Mouse (Mus musculus): ENCODE measurements around the gene Ubxn1. TPM values are rescaled to one million over a fixed set of nuclear protein-coding genes. Genes with fewer than 3 reads are reported as not detected.
A peak's percentile ranks its signal among the peaks of the same experiment; 100 is the strongest.

The Ubxn1 gene
- polyA plus RNA-seq (2012; rRNA removed) (32.0 and 61.2 TPM in 2 replicates), polyA plus RNA-seq (2014; fragmentation: Nextera tagmentation; extraction: Ambion mirVana) (87.3 and 92.4 TPM in 2 replicates)

DNA sequence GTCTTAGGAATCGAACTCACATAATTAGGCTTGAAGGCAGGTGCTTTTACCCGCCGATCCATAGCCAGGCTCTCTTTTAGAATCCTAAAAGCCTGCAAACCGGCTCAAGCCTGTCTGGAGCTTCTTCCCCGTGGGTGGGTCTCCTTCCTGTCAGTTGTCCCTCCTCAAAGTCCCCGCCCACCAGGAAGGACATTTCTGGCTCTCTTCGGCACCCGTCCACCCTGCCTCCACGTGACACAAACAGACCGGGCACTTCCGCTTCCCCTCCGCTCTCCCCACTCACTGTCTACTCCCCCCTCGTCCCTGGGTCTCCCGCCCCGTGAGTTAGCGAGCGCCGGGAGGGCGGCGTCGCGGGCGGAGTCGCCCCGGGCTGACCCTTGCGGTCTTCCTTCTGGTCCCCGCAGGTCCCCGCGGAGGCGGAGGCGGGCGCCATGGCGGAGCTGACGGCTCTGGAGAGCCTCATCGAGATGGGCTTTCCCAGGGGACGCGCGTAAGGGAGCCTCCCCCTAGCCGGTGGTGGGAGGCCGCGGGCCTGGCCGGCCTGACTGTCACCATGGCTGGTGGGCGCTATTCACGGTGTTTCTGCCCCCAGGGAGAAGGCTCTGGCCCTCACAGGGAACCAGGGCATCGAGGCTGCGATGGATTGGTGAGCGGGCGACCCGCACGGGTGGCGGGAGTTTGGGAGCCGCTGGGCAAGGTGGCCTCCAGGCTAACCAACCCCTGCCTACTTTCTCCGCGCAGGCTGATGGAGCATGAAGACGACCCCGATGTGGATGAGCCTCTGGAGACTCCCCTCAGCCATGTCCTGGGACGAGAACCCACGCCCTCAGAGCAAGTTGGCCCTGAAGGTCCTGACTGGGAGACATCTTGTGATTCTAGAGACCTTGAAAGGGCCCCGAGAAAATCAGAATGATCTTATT lies at the start of gene Ubxn1:
Ubxn1 (plus strand) TSS at position 230 of the 920 bp plus-strand sequence.
- Histone ChIP-seq H3K4me2 (ENCODE audit: low read depth) (peak within 1 kb of the TSS; percentile 70), H3K9me3 (ENCODE audit: control insufficient read depth, low read length) (no peaks in the 10 kb centered on the region), H3K36me3 (replicated peaks; ENCODE audit: control insufficient read depth, insufficient read depth, low read depth) (peaks cover 25% of the 10 kb centered on the region), H3K9ac (replicated peaks) (peak within 1 kb of the TSS; percentile 98), H3K4me1 (replicated peaks; ENCODE audit: control insufficient read depth in 2 of 2, insufficient read depth in 2 of 2, low read length in 1 of 2) (peaks cover 9 to 10% of the 10 kb centered on the region in 2 experiments), H3K27ac (peak within 1 kb of the TSS; percentile 81), H3K4me3 (ENCODE audit: insufficient read depth in 1 of 2, low read depth in 2 of 2, low read length in 2 of 2) (peak within 1 kb of the TSS; percentile 81 to 97), H3K27me3 (ENCODE audit: control insufficient read depth, insufficient read depth, low read length) (no peaks in the 10 kb centered on the region)
- ATAC-seq (ENCODE audit: insufficient read depth) (peak; percentile 97), DNase-seq (ENCODE audit: low read depth in 3 of 3, low spot score in 3 of 3) (peak; percentile 94 to 96 (median 95))
- TF ChIP-seq CTCF (IDR thresholded peaks at IDR 0.05; ENCODE audit: low read depth) (no peak), EP300 (IDR thresholded peaks at IDR 0.05; ENCODE audit: low read depth) (peak; percentile 42)
- under 1% methylated on average over 58 of the region's 59 CpGs for WGBS (ENCODE audit: insufficient replicate concordance)

DNA sequence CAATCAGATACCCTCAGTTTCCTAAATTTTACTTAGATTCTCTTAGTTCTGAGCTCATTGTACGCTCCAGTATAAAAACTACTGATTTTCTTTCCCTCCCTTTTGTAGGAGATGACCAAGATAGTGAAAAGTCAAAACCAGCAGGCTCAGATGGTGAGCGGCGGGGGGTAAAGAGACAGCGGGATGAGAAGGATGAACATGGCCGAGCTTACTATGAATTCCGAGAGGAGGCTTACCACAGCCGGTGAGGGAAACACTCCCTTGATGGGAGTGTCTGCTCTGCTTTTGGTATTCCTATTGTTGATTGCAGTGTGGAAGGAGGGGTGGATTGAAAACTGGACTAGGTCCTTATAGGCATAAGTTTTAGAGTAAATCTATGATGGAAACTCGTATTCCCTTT lies 48.6 kb upstream of the Ubxn1 start:
- peak overlapping the region; percentile 91 for H3K4me2 ChIP-seq (ENCODE audit: low read depth)
- no peak overlapping the region for H3K27ac ChIP-seq
- peaks cover 62% of the 10 kb centered on the region for H3K36me3 ChIP-seq (replicated peaks; ENCODE audit: control insufficient read depth, insufficient read depth, low read depth)
- H3K9me3 ChIP-seq (ENCODE audit: control insufficient read depth, low read length), result no peaks in the 10 kb centered on the region
- H3K4me1 ChIP-seq (replicated peaks; ENCODE audit: control insufficient read depth in 2 of 2, insufficient read depth in 2 of 2, low read length in 1 of 2), result peaks cover 8 to 14% of the 10 kb centered on the region in 2 experiments
- TF ChIP-seq EP300 (IDR thresholded peaks at IDR 0.05; ENCODE audit: low read depth) (no peak), CTCF (IDR thresholded peaks at IDR 0.05; ENCODE audit: low read depth) (no peak)
- DNase-seq (ENCODE audit: low read depth in 3 of 3, low spot score in 3 of 3), result no peak
- WGBS (ENCODE audit: insufficient replicate concordance), result 86% methylated on average over 8 of the region's 8 CpGs
- peak overlapping the region; percentile 15 to 96 for H3K4me3 ChIP-seq (ENCODE audit: insufficient read depth in 1 of 2, low read depth in 2 of 2, low read length in 2 of 2)
- no peaks in the 10 kb centered on the region for H3K27me3 ChIP-seq (ENCODE audit: control insufficient read depth, insufficient read depth, low read length)
- H3K9ac ChIP-seq (replicated peaks), result peak overlapping the region; percentile 20; the same call in 1 of the 2 replicates
- no peak for ATAC-seq (ENCODE audit: insufficient read depth)

DNA sequence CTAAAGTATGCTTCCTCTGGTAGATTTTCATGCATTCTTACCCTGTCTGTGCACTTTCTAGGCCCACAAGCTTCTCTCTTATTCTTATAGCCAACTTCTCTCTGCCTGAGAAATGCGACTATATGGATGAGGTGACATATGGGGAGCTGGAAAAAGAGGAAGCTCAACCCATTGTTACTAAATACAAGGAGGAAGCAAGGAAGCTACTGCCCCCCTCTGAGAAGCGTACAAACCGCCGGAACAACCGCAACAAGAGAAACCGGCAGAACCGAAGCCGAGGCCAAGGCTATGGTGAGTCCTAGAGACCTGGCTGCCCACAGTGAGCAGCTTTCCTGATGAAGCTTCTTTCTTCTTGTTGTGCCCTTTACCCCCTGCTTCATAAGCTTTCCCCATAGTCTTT lies 41.6 kb upstream of the Ubxn1 start, which contains the start of gene AC129217.1:
AC129217.1 (plus strand) TSS at position 114 of the 400 bp plus-strand sequence.
- TF ChIP-seq CTCF (IDR thresholded peaks at IDR 0.05; ENCODE audit: low read depth) (no peak), EP300 (IDR thresholded peaks at IDR 0.05; ENCODE audit: low read depth) (no peak)
- no peaks in the 10 kb centered on the region for H3K27me3 ChIP-seq (ENCODE audit: control insufficient read depth, insufficient read depth, low read length)
- H3K9me3 ChIP-seq (ENCODE audit: control insufficient read depth, low read length), result no peaks in the 10 kb centered on the region
- H3K4me2 ChIP-seq (ENCODE audit: low read depth), result no peak within 1 kb of the TSS; the same call in 1 of the 2 replicates
- no peak for ATAC-seq (ENCODE audit: insufficient read depth)
- peaks cover 100% of the 10 kb centered on the region for H3K36me3 ChIP-seq (replicated peaks; ENCODE audit: control insufficient read depth, insufficient read depth, low read depth)
- WGBS (ENCODE audit: insufficient replicate concordance), result 62% methylated on average over 8 of the region's 8 CpGs
- H3K27ac ChIP-seq, result no peak within 1 kb of the TSS
- no peak for DNase-seq (ENCODE audit: low read depth in 3 of 3, low spot score in 3 of 3)
- no peaks in the 10 kb centered on the region for H3K4me1 ChIP-seq (replicated peaks; ENCODE audit: control insufficient read depth in 2 of 2, insufficient read depth in 2 of 2, low read length in 1 of 2)
- H3K9ac ChIP-seq (replicated peaks), result no peak within 1 kb of the TSS
- H3K4me3 ChIP-seq (ENCODE audit: insufficient read depth in 1 of 2, low read depth in 2 of 2, low read length in 2 of 2), result no peak within 1 kb of the TSS

GRCm38 (mm10) chr19:8830664-8831063 lies 40.6 kb upstream of the Ubxn1 start:
- Histone ChIP-seq H3K9me3 (ENCODE audit: control insufficient read depth, low read length) (no peaks in the 10 kb centered on the region), H3K4me2 (ENCODE audit: low read depth) (no peak overlapping the region), H3K36me3 (replicated peaks; ENCODE audit: control insufficient read depth, insufficient read depth, low read depth) (peaks cover 93% of the 10 kb centered on the region), H3K9ac (replicated peaks) (no peak overlapping the region), H3K4me1 (replicated peaks; ENCODE audit: control insufficient read depth in 2 of 2, insufficient read depth in 2 of 2, low read length in 1 of 2) (no peaks in the 10 kb centered on the region), H3K27ac (no peak overlapping the region), H3K27me3 (ENCODE audit: control insufficient read depth, insufficient read depth, low read length) (no peaks in the 10 kb centered on the region), H3K4me3 (ENCODE audit: insufficient read depth in 1 of 2, low read depth in 2 of 2, low read length in 2 of 2) (no peak overlapping the region)
- TF ChIP-seq EP300 (IDR thresholded peaks at IDR 0.05; ENCODE audit: low read depth) (no peak), CTCF (IDR thresholded peaks at IDR 0.05; ENCODE audit: low read depth) (no peak)
- WGBS (ENCODE audit: insufficient replicate concordance), result 94% methylated on average over 8 of the region's 8 CpGs
- ATAC-seq (ENCODE audit: insufficient read depth), result no peak
- no peak for DNase-seq (ENCODE audit: low read depth in 3 of 3, low spot score in 3 of 3)

DNA sequence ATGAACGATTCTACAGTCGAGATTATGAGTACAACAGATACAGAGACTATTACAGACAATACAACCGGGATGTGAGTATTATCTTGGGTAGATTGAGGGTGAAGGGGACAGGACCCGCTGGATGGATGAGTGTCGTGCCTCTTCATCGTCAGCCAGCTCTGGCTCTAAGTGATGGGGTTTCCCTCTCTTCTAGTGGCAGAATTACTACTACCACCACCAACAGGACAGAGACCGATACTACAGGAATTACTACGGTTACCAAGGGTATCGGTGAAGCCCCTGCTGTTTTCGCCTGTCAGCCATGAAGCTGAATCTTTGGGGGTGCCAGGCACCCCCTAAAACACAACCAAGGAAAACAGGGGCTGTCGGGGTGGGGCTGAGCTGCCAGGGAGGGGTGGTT lies 40.0 kb upstream of the Ubxn1 start:
- Histone ChIP-seq H3K27me3 (ENCODE audit: control insufficient read depth, insufficient read depth, low read length) (no peaks in the 10 kb centered on the region), H3K4me2 (ENCODE audit: low read depth) (no peak overlapping the region), H3K4me1 (replicated peaks; ENCODE audit: control insufficient read depth in 2 of 2, insufficient read depth in 2 of 2, low read length in 1 of 2) (no peaks in the 10 kb centered on the region), H3K4me3 (ENCODE audit: insufficient read depth in 1 of 2, low read depth in 2 of 2, low read length in 2 of 2) (no peak overlapping the region), H3K36me3 (replicated peaks; ENCODE audit: control insufficient read depth, insufficient read depth, low read depth) (peaks cover 88% of the 10 kb centered on the region), H3K27ac (no peak overlapping the region), H3K9me3 (ENCODE audit: control insufficient read depth, low read length) (no peaks in the 10 kb centered on the region), H3K9ac (replicated peaks) (no peak overlapping the region)
- 88% methylated on average over 11 of the region's 11 CpGs for WGBS (ENCODE audit: insufficient replicate concordance)
- DNase-seq (ENCODE audit: low read depth in 3 of 3, low spot score in 3 of 3), result no peak
- ATAC-seq (ENCODE audit: insufficient read depth), result no peak
- no peak for TF ChIP-seq EP300 (IDR thresholded peaks at IDR 0.05; ENCODE audit: low read depth)
- no peak for TF ChIP-seq CTCF (IDR thresholded peaks at IDR 0.05; ENCODE audit: low read depth)

Measured in liver, embryonic 14.5 days (tissue).